ENCODE assay signal across 19 mouse cellular contexts in genomic region chr13:96346581-96346980, GRCm38 (mm10). TPM values are rescaled to one million over a fixed set of nuclear protein-coding genes. Genes with fewer than 3 reads are reported as not detected.
DNase-seq lines count a peak whose midpoint lies in the region; ATAC-seq and TF ChIP-seq lines count a peak whose summit lies in the region.
"Had no signal": no experiment of that assay in that cellular context is flagged by ENCODE, and none has a peak within 500 bp of the region (broad histone marks: within the 10 kb centered on the region; RNA-seq: fewer than 3 reads in every experiment).

No protein-coding gene starts in this region.

- TF ChIP-seq EP300 in lung, postnatal 0 days (IDR thresholded peaks at IDR 0.05), result no peak

- no peaks in the 10 kb centered on the region for H3K27me3 ChIP-seq in lung, postnatal 0 days (replicated peaks; ENCODE audit: insufficient read depth, low read length)
- H3K27me3 ChIP-seq: embryonic facial prominence, embryonic 13.5 days; heart, embryonic 12.5 days had no signal

- intact Hi-C loops in left cerebral cortex, adult 2 months (cut with DNase I), result no loop called here

- H3K4me3 ChIP-seq in lung, postnatal 0 days (ENCODE audit: low read depth, low read length), result no peak overlapping the region
- no peak overlapping the region for H3K4me3 ChIP-seq in left cerebral cortex, adult 2 months
- H3K4me3 ChIP-seq: embryonic facial prominence, embryonic 13.5 days; gastrocnemius, adult 2 months; heart, embryonic 12.5 days; hindbrain, embryonic 10.5 days had no signal

- H3K36me3 ChIP-seq in lung, postnatal 0 days (ENCODE audit: insufficient read depth, low read length), result no peaks in the 10 kb centered on the region
- H3K36me3 ChIP-seq: embryonic facial prominence, embryonic 13.5 days; heart, embryonic 12.5 days; hindbrain, embryonic 10.5 days had no signal

- H3K27ac ChIP-seq in lung, postnatal 0 days (ENCODE audit: low read length), result no peak overlapping the region
- H3K27ac ChIP-seq in left cerebral cortex, adult 2 months, result no peak overlapping the region
- H3K27ac ChIP-seq: embryonic facial prominence, embryonic 13.5 days; gastrocnemius, adult 2 months; hindbrain, embryonic 10.5 days; hindbrain, embryonic 14.5 days had no signal

- no peak for TF ChIP-seq CTCF in lung, postnatal 0 days (IDR thresholded peaks at IDR 0.05)
- TF ChIP-seq CTCF in left cerebral cortex, adult 2 months (IDR thresholded peaks at IDR 0.05), result no peak

- no peak overlapping the region for H3K9ac ChIP-seq in lung, postnatal 0 days (replicated peaks; ENCODE audit: low read depth)
- H3K9ac ChIP-seq: embryonic facial prominence, embryonic 13.5 days; heart, embryonic 12.5 days; hindbrain, embryonic 14.5 days had no signal

- no peaks in the 10 kb centered on the region for H3K9me3 ChIP-seq in lung, postnatal 0 days (ENCODE audit: low read length)
- H3K9me3 ChIP-seq: embryonic facial prominence, embryonic 13.5 days; heart, embryonic 12.5 days; hindbrain, embryonic 10.5 days had no signal

- H3K4me2 ChIP-seq in lung, postnatal 0 days (replicated peaks; ENCODE audit: low read depth, low read length), result no peak overlapping the region
- H3K4me2 ChIP-seq: embryonic facial prominence, embryonic 13.5 days; heart, embryonic 12.5 days; hindbrain, embryonic 14.5 days had no signal

- peak; percentile 9 for DNase-seq in lung, postnatal 0 days (ENCODE audit: low spot score)
- DNase-seq in lung, postnatal 10 days, result no peak
- DNase-seq in ES-CJ7 (ENCODE audit: low read depth, low spot score) (peak; percentile 52), R1 (ENCODE audit: low read depth, low spot score) (peak; percentile 59)
- DNase-seq in left cerebral cortex, adult 2 months (ENCODE audit: extremely low spot score in 1 of 2, low spot score in 2 of 2), result no peak
- no peak for DNase-seq in left cerebral cortex, adult 8-10 months (ENCODE audit: low spot score in 2 of 2)
- no peak for DNase-seq in adrenal gland, adult 8-10 months
- DNase-seq: adrenal gland, postnatal 25 days; cerebellum, adult 18-20 months; cerebellum, postnatal 10 days; gastrocnemius, adult 2 months; gastrocnemius, postnatal 25 days; kidney, adult 11 months had no signal

- no peak for ATAC-seq in lung, postnatal 0 days
- ATAC-seq: activated CD4-positive, CD25-positive, alpha-beta regulatory T cell, adult 4 months; forebrain, embryonic 14.5 days had no signal

- WGBS in lung, postnatal 0 days, result 19% methylated on average over 3 of the region's 3 CpGs

- no peaks in the 10 kb centered on the region for H3K4me1 ChIP-seq in lung, postnatal 0 days (ENCODE audit: insufficient read depth, low read depth, low read length)
- H3K4me1 ChIP-seq: embryonic facial prominence, embryonic 13.5 days; heart, embryonic 12.5 days had no signal

RNA-seq across cellular contexts. Expression of gene Poc5, which starts 41.5 kb away (rescaled TPM):
- 9.2 and 13.4 TPM in 2 replicates for polyA plus RNA-seq in lung, postnatal 0 days (2015; fragmentation: Nextera tagmentation; extraction: Ambion mirVana)
- total RNA-seq in left cerebral cortex, adult 2 months (2021), result 10 to 100 TPM; 30.7 to 35.1 TPM
- total RNA-seq in left cerebral cortex, adult 8-10 months (2022), result 10 to 100 TPM; 30.6 to 38.3 (median 34.1) TPM
- 10 to 100 TPM; 14.0 to 24.9 (median 17.4) TPM for total RNA-seq in adrenal gland, adult 8-10 months (2022)

Comparison
In these comparisons a context has a peak if more than half of its experiments do, and no peak if none do; other contexts are left out.
1. DNase-seq: peak in lung, postnatal 0 days (single experiment), ES-CJ7 (single experiment) and R1 (single experiment); none in lung, postnatal 10 days (single experiment), left cerebral cortex, adult 2 months (0 of 2), left cerebral cortex, adult 8-10 months (0 of 2) and adrenal gland, adult 8-10 months (single experiment).